Mouse (Mus musculus): ENCODE measurements around the gene Cyp2c23.

DNA sequence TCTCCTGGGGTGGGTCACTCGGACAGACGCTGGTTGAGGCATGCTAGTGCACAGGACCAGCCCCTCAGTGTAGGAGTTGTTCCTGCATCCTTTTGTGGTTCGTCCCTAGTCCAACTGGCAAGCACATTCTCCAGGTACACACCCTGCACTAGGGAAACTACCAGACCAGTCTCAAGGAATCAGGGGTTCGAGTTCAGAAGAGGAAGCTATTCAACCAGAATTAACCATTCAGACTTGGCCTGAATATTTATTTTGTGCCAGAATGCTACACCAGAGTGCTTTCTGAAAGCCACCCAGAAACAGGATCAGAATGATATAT is 40.9 kb upstream of the Cyp2c23 start:
- no peak for TF ChIP-seq CTCF (IDR thresholded peaks at IDR 0.05; ENCODE audit: borderline replicate concordance, control insufficient read depth, extremely low read depth, insufficient read depth, low read length, poor library complexity)
- no peak for TF ChIP-seq POLR2A (IDR thresholded peaks at IDR 0.05; ENCODE audit: control insufficient read depth, extremely low read depth, insufficient read depth, low read length, poor library complexity)

Measured in thymus, adult 2 months (tissue).